8 mouse cellular contexts compared by ENCODE assay signal in genomic region chr1:73963626-73964025, GRCm38 (mm10).
A peak's percentile ranks its signal among the peaks of the same experiment; 100 is the strongest.
DNase-seq lines count a peak whose midpoint lies in the region; ATAC-seq and TF ChIP-seq lines count a peak whose summit lies in the region.

No protein-coding gene starts in this region.

- peaks cover 2% of the 10 kb centered on the region; the same call in 1 of the 2 replicates for H3K36me3 ChIP-seq in liver, adult 2 months (ENCODE audit: control insufficient read depth, insufficient read depth, low read length)
- no peaks in the 10 kb centered on the region for H3K36me3 ChIP-seq in forebrain, embryonic 13.5 days (ENCODE audit: poor library complexity, severe bottlenecking)
- H3K36me3 ChIP-seq in midbrain, postnatal 0 days (ENCODE audit: insufficient read depth, low read length), result no peaks in the 10 kb centered on the region

- H3K4me2 ChIP-seq in forebrain, embryonic 13.5 days, result no peak overlapping the region
- no peak overlapping the region for H3K4me2 ChIP-seq in midbrain, postnatal 0 days (ENCODE audit: low read depth, low read length, poor library complexity, severe bottlenecking)

- H3K4me1 ChIP-seq in liver, adult 2 months (ENCODE audit: control insufficient read depth, insufficient read depth, low read length), result no peaks in the 10 kb centered on the region
- peaks cover 17% of the 10 kb centered on the region for H3K4me1 ChIP-seq in forebrain, embryonic 13.5 days
- no peaks in the 10 kb centered on the region; the same call in 1 of the 2 replicates for H3K4me1 ChIP-seq in midbrain, postnatal 0 days (ENCODE audit: insufficient read depth, low read length)

- H3K79me2 ChIP-seq in liver, adult 2 months (ENCODE audit: control insufficient read depth, insufficient read depth, low read length), result no peaks in the 10 kb centered on the region

- no peak overlapping the region for H3K4me3 ChIP-seq in liver, adult 2 months (ENCODE audit: insufficient read depth, low read depth, low read length)
- H3K4me3 ChIP-seq in forebrain, embryonic 13.5 days, result no peak overlapping the region
- no peak overlapping the region for H3K4me3 ChIP-seq in midbrain, postnatal 0 days (ENCODE audit: low read depth, low read length)

- TF ChIP-seq POLR2A in liver, adult 2 months (IDR thresholded peaks at IDR 0.05; ENCODE audit: extremely low read depth, insufficient read depth, low read length), result no peak

- 62% methylated on average over 8 of the region's 8 CpGs for WGBS in liver, adult 2 months
- 43% methylated on average over 8 of the region's 8 CpGs for WGBS in forebrain, embryonic 13.5 days
- WGBS in midbrain, postnatal 0 days, result 26% methylated on average over 8 of the region's 8 CpGs

- DNase-seq in liver, adult 2 months (ENCODE audit: extremely low read depth, low read depth, low spot score), result peak; percentile 28
- no peak for DNase-seq in liver
- peak; percentile 65 for DNase-seq in heart, postnatal 25 days (ENCODE audit: low spot score)
- peak; percentile 85 for DNase-seq in kidney, postnatal 36 days
- DNase-seq in midbrain, postnatal 0 days (ENCODE audit: low spot score), result peak; percentile 83
- DNase-seq in thymus, postnatal 0 days (ENCODE audit: low spot score), result no peak
- DNase-seq in layer of hippocampus, adult 9-10 months (ENCODE audit: low spot score), result no peak

- no peak overlapping the region for H3K27ac ChIP-seq in liver, adult 2 months (replicated peaks; ENCODE audit: insufficient read depth, low read depth, low read length)
- H3K27ac ChIP-seq in forebrain, embryonic 13.5 days, result peak overlapping the region; percentile 3; the same call in 1 of the 2 replicates
- H3K27ac ChIP-seq in midbrain, postnatal 0 days (ENCODE audit: low read depth, low read length), result peak overlapping the region; percentile 74

- TF ChIP-seq CTCF in liver, adult 2 months (IDR thresholded peaks at IDR 0.05; ENCODE audit: low read depth, low read length), result no peak
- no peak for TF ChIP-seq CTCF in midbrain, postnatal 0 days (IDR thresholded peaks at IDR 0.05)

- ATAC-seq in forebrain, embryonic 13.5 days, result no peak
- ATAC-seq in midbrain, postnatal 0 days (ENCODE audit: low FRiP score), result 0 out of 2 replicates have a peak, but pooled peaks have one; percentile 42

- intact Hi-C loops in heart, postnatal 25 days (cut with DNase I), result loop anchor here (5.0 kb wide), 1 partner anchor 36 kb away; no protein-coding TSS in a partner anchor

- no peaks in the 10 kb centered on the region for H3K27me3 ChIP-seq in liver, adult 2 months (ENCODE audit: control insufficient read depth, insufficient read depth, low read length)
- no peaks in the 10 kb centered on the region for H3K27me3 ChIP-seq in forebrain, embryonic 13.5 days
- H3K27me3 ChIP-seq in midbrain, postnatal 0 days (ENCODE audit: insufficient read depth, low read length), result no peaks in the 10 kb centered on the region

- no peak overlapping the region for H3K9ac ChIP-seq in liver, adult 2 months (ENCODE audit: low read depth, low read length)
- H3K9ac ChIP-seq in forebrain, embryonic 13.5 days, result no peak overlapping the region
- no peak overlapping the region for H3K9ac ChIP-seq in midbrain, postnatal 0 days (replicated peaks; ENCODE audit: low read length, poor library complexity, severe bottlenecking)

- no peaks in the 10 kb centered on the region for H3K9me3 ChIP-seq in forebrain, embryonic 13.5 days (replicated peaks)
- H3K9me3 ChIP-seq in midbrain, postnatal 0 days (ENCODE audit: low read length), result no peaks in the 10 kb centered on the region

Comparison
In these comparisons a context has a peak if more than half of its experiments do, and no peak if none do; other contexts are left out.
1. DNase-seq: peak in liver, adult 2 months (single experiment), heart, postnatal 25 days (single experiment), kidney, postnatal 36 days (2 of 2) and midbrain, postnatal 0 days (single experiment); none in liver (single experiment), thymus, postnatal 0 days (single experiment) and layer of hippocampus, adult 9-10 months (single experiment).